Mouse (Mus musculus): ENCODE measurements around the gene Dthd1.

The Dthd1 gene

GRCm38 (mm10) chr5:62813402-62814071, at the start of gene Dthd1:
Gene Dthd1 (plus strand): TSS chr5:62813823.
- DNase-seq (ENCODE audit: low spot score in 2 of 2): no peak

GRCm38 (mm10) chr5:62764161-62764560, 49.5 kb upstream of the Dthd1 start:
- no peak for DNase-seq (ENCODE audit: low spot score in 2 of 2)

- no peak for DNase-seq (ENCODE audit: low spot score in 2 of 2)
Measured at GRCm38 (mm10) chr5:62765459-62765783, 48.2 kb upstream of the Dthd1 start.

- peak; percentile 62 to 80 for DNase-seq (ENCODE audit: low spot score in 2 of 2)
Measured at GRCm38 (mm10) chr5:62765784-62766701, 47.6 kb upstream of the Dthd1 start, which contains the start of gene Arap2. Gene Arap2 (minus strand): TSS chr5:62766159.

GRCm38 (mm10) chr5:62771775-62772599, 41.6 kb upstream of the Dthd1 start:
- DNase-seq (ENCODE audit: low spot score in 2 of 2): no peak

- no peak for DNase-seq (ENCODE audit: low spot score in 2 of 2)
Measured at GRCm38 (mm10) chr5:62777804-62778203, 35.8 kb upstream of the Dthd1 start.

- DNase-seq (ENCODE audit: low spot score in 2 of 2): no peak
Measured at GRCm38 (mm10) chr5:62778682-62779081, 34.9 kb upstream of the Dthd1 start.

- no peak for DNase-seq (ENCODE audit: low spot score in 2 of 2)
Measured at GRCm38 (mm10) chr5:62786809-62787208, 26.8 kb upstream of the Dthd1 start.

- DNase-seq (ENCODE audit: low spot score in 2 of 2): no peak
Measured at GRCm38 (mm10) chr5:62790921-62791564, 22.6 kb upstream of the Dthd1 start.

GRCm38 (mm10) chr5:62792776-62793175, 20.8 kb upstream of the Dthd1 start:
- DNase-seq (ENCODE audit: low spot score in 2 of 2): no peak

GRCm38 (mm10) chr5:62814072-62814414, 420 bp downstream of the Dthd1 start:
- DNase-seq (ENCODE audit: low spot score in 2 of 2): no peak

- DNase-seq (ENCODE audit: low spot score in 2 of 2): no peak
Measured at GRCm38 (mm10) chr5:62815741-62816140, 2.1 kb downstream of the Dthd1 start.

GRCm38 (mm10) chr5:62819567-62819966, 5.9 kb downstream of the Dthd1 start:
- DNase-seq (ENCODE audit: low spot score in 2 of 2): no peak

GRCm38 (mm10) chr5:62820363-62821271, 7.0 kb downstream of the Dthd1 start:
- no peak for DNase-seq (ENCODE audit: low spot score in 2 of 2)

- DNase-seq (ENCODE audit: low spot score in 2 of 2): no peak
Measured at GRCm38 (mm10) chr5:62842955-62843730, 29.5 kb downstream of the Dthd1 start.

GRCm38 (mm10) chr5:62846571-62847131, 33.0 kb downstream of the Dthd1 start:
- no peak for DNase-seq (ENCODE audit: low spot score in 2 of 2)

- no peak for DNase-seq (ENCODE audit: low spot score in 2 of 2)
Measured at GRCm38 (mm10) chr5:62851337-62851736, 37.7 kb downstream of the Dthd1 start.

- no peak for DNase-seq (ENCODE audit: low spot score in 2 of 2)
Measured at GRCm38 (mm10) chr5:62854361-62854844, 40.8 kb downstream of the Dthd1 start.

- DNase-seq (ENCODE audit: low spot score in 2 of 2): no peak
Measured at GRCm38 (mm10) chr5:62857502-62857901, 43.9 kb downstream of the Dthd1 start.
